Mouse (Mus musculus) kidney, adult 2 months (tissue): ENCODE data around the gene Patl2.

Source experiments
- CTCF ChIP-seq: fragments of 200-500 bp; conservative IDR thresholded peaks from 2 replicates; pipeline ENCODE4 v1.5.1; 2011; ENCODE audit warnings: low read depth, mild to moderate bottlenecking, control low read depth, low read length, moderate library complexity, mixed read lengths; ENCODE audit not compliant: insufficient read depth, insufficient read length
- POLR2A ChIP-seq: fragments of 200-500 bp; IDR thresholded peaks from one replicate; pipeline ENCODE4 v1.6.1; 2011; ENCODE audit warnings: low read depth, low read length, control low read depth

DNA sequence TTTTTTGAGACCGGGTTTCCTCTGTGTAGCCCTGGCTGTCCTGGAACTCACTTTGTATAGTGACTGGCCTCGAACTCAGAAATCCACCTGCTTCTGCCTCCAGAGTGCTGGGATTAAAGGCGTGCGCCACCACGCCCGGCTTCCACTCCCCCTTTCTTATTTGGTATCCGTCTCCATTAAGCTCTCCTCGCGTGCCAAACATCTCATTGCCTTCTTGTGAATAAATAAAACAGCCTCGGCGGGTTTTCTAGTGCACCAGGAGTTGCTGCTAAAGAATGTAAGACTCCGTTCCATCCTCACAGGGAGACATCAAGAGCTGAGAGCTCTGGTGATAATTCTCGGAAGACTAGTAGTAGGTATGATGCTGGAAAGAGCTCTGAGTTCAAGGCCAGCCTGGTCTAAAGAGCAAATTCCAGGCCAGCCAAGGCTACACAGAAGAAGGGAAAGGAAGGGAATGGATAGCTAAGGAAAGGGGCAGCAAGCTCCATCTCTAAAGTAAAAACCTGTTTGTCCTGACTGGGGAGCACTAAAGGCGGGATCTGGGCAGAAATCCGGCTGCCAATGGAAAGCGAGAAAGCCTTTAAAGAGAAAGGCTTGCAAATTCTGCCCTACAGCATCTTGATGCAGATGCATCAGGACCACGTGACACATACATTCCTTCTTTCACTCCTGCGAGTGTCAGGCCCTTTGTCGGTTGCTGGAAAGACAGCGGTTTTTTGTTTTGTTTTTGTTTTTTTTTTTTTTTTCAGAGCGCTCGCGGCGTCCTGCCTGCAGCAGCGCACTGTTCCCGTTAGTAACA lies 48.0 kb upstream of the Patl2 start:
- no peak for TF ChIP-seq CTCF
- TF ChIP-seq POLR2A: no peak
